ENCODE assay signal across 35 mouse cellular contexts in genomic region chr8:119478684-119479083, GRCm38 (mm10). TPM values are rescaled to one million over a fixed set of nuclear protein-coding genes. Genes with fewer than 3 reads are reported as not detected.
"Had no signal": no experiment of that assay in that cellular context is flagged by ENCODE, and none has a peak within 500 bp of the region (broad histone marks: within the 10 kb centered on the region; RNA-seq: fewer than 3 reads in every experiment).

No protein-coding gene starts in this region.

- ATAC-seq: hindbrain, postnatal 0 days; intestine, embryonic 16.5 days; liver, embryonic 12.5 days had no signal

- H3K9ac ChIP-seq: heart, embryonic 12.5 days; hindbrain, embryonic 13.5 days; hindbrain, embryonic 15.5 days; kidney, embryonic 15.5 days; limb, embryonic 13.5 days; limb, embryonic 15.5 days; liver, embryonic 12.5 days; liver, embryonic 14.5 days had no signal

- H3K27ac ChIP-seq: gastrocnemius, adult 2 months; heart, embryonic 10.5 days; hindbrain, embryonic 13.5 days; hindbrain, embryonic 15.5 days; hindbrain, postnatal 0 days; kidney, embryonic 15.5 days; kidney, postnatal 0 days; limb, embryonic 13.5 days; limb, embryonic 15.5 days; liver, embryonic 12.5 days; liver, embryonic 14.5 days had no signal

- DNase-seq: gastrocnemius, adult 2 months; gastrocnemius, postnatal 10 days; gastrocnemius, postnatal 25 days; heart, adult 18-20 months; heart, postnatal 10 days; heart, postnatal 36 days; kidney, adult 11 months; kidney, adult 2 months; kidney, adult 9 months; kidney, postnatal 14 days; kidney, postnatal 36 days; layer of hippocampus, adult 9-11 months; layer of hippocampus, postnatal 36 days; left cerebral cortex, postnatal 4 days had no signal

- H3K36me3 ChIP-seq: heart, embryonic 10.5 days; heart, embryonic 12.5 days; hindbrain, embryonic 13.5 days; hindbrain, embryonic 15.5 days; kidney, embryonic 15.5 days; limb, embryonic 13.5 days; limb, embryonic 15.5 days; liver, embryonic 12.5 days had no signal

- H3K4me1 ChIP-seq: hindbrain, embryonic 15.5 days; limb, embryonic 13.5 days; limb, embryonic 15.5 days; liver, embryonic 12.5 days had no signal

- H3K9me3 ChIP-seq: heart, embryonic 10.5 days; heart, embryonic 12.5 days; hindbrain, embryonic 13.5 days; hindbrain, embryonic 15.5 days; kidney, embryonic 15.5 days; limb, embryonic 13.5 days; limb, embryonic 15.5 days; liver, embryonic 12.5 days had no signal

- H3K27me3 ChIP-seq: hindbrain, embryonic 13.5 days; hindbrain, embryonic 15.5 days; kidney, embryonic 15.5 days; limb, embryonic 15.5 days had no signal

- H3K4me2 ChIP-seq: heart, embryonic 12.5 days; hindbrain, embryonic 13.5 days; hindbrain, embryonic 15.5 days; kidney, embryonic 15.5 days; limb, embryonic 13.5 days; limb, embryonic 15.5 days; liver, embryonic 12.5 days had no signal

- H3K4me3 ChIP-seq: gastrocnemius, adult 2 months; heart, embryonic 10.5 days; heart, embryonic 12.5 days; hindbrain, embryonic 13.5 days; hindbrain, embryonic 15.5 days; kidney, embryonic 15.5 days; limb, embryonic 13.5 days; limb, embryonic 15.5 days; liver, embryonic 12.5 days had no signal

RNA-seq across cellular contexts. Expression of gene Slc38a8, which starts 22.8 kb away (rescaled TPM):
- total RNA-seq: gastrocnemius, adult 2 months; gastrocnemius, postnatal 10 days; gastrocnemius, postnatal 25 days; gastrocnemius, postnatal 4 days; granulocyte monocyte progenitor cell, adult 5-6 weeks; heart, adult 18-20 months; heart, adult 8-10 months; heart, postnatal 10 days; heart, postnatal 36 days; hematopoietic stem cell, adult 5-6 weeks; hindbrain, postnatal 0 days; layer of hippocampus, postnatal 36 days; left cerebral cortex, postnatal 4 days; liver, adult 2 months had no signal
- polyA plus RNA-seq: heart, embryonic 10.5 days; heart, embryonic 12.5 days; heart, embryonic 14.5 days; heart, embryonic 16.5 days; hindbrain, embryonic 11.5 days; hindbrain, embryonic 13.5 days; kidney, adult 2 months; kidney, embryonic 15.5 days; kidney, postnatal 0 days; limb, embryonic 11.5 days; limb, embryonic 15.5 days; liver, adult 2 months; liver, embryonic 12.5 days had no signal

RNA-seq across cellular contexts. Expression of gene Necab2, which starts 32.2 kb away (rescaled TPM):
- total RNA-seq: gastrocnemius, adult 2 months; granulocyte monocyte progenitor cell, adult 5-6 weeks; heart, adult 18-20 months; heart, adult 8-10 months; heart, postnatal 10 days; heart, postnatal 36 days; hematopoietic stem cell, adult 5-6 weeks; liver, adult 2 months had no signal

RNA-seq across cellular contexts. Expression of gene Osgin1, which starts 44.8 kb away (rescaled TPM):
- total RNA-seq: hindbrain, postnatal 0 days had no signal
